Mouse (Mus musculus): ENCODE data around the gene Vdr.

Gene Vdr

DNA sequence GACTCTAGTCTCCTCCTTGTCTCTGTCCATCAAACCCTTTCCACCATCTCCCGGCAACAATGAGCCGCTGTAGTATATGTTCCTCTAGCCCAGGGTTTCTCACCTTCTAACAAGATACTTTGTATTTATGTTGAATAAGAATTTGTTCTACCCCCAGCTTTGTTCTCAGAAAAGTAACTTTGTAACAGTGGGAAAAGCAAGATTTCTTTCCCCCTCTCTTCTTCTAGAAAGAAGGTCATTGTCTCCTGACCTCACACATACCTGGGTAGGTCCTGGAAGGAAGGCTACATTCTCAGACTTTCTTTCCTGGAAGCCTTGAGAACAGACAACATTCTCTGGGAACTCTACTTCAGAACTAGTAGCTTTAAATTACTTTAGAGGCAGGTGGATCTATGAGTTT, at the start of gene Vdr:
Gene Vdr (minus strand): TSS at position 101 of the 400 bp plus-strand sequence.
- DNase-seq (ENCODE audit: low spot score): no peak

- no peak for DNase-seq (ENCODE audit: low spot score)
Observed at GRCm38 (mm10) chr15:97956416-97956815, 46.0 kb upstream of the Vdr start.

GRCm38 (mm10) chr15:97955742-97956141, 45.3 kb upstream of the Vdr start:
- DNase-seq (ENCODE audit: low spot score): no peak

- no peak for DNase-seq (ENCODE audit: low spot score)
Observed at GRCm38 (mm10) chr15:97955286-97955685, 44.9 kb upstream of the Vdr start.

DNA sequence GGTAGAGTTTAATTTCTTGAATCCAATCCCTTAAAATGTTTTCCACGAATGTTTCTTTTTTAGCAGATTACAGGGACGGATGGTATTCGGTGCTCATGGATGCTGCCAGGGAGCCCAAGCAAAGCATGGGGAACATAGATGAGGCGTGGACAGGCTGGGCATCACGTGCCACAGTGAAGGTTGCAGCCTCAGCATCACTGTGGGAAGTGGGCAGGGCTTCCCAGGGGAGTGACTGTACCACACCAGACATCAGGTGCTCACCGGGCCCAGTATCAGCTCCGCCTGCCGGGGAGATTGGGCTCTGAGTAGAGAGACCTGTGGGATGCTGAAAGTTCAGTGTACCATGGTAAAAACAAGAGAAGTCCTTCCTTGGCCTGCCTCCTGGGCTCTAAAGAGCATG, 44.2 kb upstream of the Vdr start:
- DNase-seq (ENCODE audit: low spot score): no peak

- DNase-seq (ENCODE audit: low spot score): no peak
Observed at GRCm38 (mm10) chr15:97952889-97953189, 42.4 kb upstream of the Vdr start.

GRCm38 (mm10) chr15:97952137-97952888, 41.9 kb upstream of the Vdr start:
- DNase-seq (ENCODE audit: low spot score): peak; percentile 58

- DNase-seq (ENCODE audit: low spot score): no peak
Observed at GRCm38 (mm10) chr15:97950240-97950639, 39.8 kb upstream of the Vdr start.

DNA sequence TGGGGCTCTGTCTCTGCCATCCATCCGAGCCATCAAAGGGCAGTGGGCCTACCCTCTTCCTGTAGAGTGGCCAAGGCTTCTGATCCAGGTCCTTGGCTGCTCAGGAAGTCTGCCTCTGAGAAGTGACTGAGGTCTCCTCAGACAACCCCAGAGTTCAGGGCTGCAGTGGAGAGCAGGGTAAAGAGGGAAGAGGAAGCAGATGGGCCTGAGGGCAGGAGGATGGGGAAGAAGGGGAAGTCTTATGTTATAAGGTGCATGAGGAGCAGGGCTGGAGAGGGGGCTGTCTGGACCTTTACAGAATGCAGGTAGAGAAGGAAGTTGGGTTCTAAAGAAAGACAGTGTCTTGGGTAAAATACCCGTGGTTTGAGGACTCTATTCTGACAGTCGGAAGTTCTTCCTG, 39.3 kb upstream of the Vdr start:
- DNase-seq (ENCODE audit: low spot score): no peak

- DNase-seq (ENCODE audit: low spot score): no peak
Observed at GRCm38 (mm10) chr15:97948720-97949119, 38.3 kb upstream of the Vdr start.

GRCm38 (mm10) chr15:97945656-97946315, 35.4 kb upstream of the Vdr start:
- DNase-seq (ENCODE audit: low spot score): no peak

GRCm38 (mm10) chr15:97944919-97945574, 34.6 kb upstream of the Vdr start:
- no peak for DNase-seq (ENCODE audit: low spot score)

DNA sequence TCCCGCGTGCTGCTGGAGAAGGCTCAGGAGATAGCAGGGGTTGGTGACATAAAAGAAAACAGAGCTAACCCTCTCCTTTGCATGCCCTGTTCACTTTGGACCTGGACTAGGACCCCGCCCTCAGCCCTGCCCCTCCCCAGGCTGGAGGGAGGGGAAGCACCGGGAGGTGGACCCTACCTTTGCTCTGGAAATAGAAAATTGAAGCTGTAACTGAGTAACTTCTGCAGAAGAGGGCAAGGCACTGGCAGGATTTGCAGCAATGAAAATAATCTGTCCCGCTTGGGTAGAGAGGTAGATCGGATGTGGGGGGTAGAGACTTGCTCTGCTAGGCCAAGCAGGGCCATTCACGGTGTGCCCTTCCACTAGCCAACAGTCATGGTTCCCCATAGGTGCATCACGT, 32.9 kb upstream of the Vdr start:
- DNase-seq (ENCODE audit: low spot score): no peak

DNA sequence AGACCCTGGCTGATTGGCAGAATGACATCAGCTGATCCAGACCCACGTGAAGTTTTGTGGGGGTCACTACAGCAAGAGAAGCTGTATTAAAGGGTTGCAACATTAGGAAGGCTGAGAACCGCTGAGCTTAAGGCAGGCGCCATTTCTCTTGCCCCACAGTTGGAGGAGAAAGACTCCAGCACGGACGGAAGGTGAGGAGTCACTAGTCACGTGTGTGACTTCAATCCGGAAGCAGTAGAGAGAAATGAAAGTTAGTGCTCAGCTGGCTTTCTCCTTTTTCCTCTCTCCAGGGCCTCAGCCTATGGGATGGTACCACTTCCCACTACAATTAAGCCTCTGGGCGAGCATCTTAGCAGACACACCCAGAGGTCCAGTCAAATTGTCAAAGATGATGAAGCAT, 32.1 kb upstream of the Vdr start:
- no peak for DNase-seq (ENCODE audit: low spot score)

DNA sequence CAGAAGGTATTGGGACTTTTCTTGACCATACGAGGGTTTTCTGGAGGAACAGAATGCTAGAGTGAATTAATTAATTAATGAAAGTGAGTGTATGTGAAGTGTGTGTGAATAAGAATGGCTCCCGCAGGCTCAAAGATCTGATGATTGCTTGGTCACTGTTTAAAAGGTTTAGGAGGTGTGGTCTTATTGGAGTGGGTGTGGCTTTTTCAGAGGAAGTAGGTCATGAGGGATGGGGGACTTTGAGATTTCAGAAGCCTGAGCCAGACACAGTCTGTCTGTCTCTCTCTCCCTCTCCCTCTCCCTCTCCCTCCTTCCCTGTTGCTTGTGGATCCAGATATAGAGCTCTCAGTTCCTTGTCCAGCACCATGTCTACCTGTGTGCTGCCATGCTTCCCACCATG, 30.9 kb upstream of the Vdr start:
- no peak for DNase-seq (ENCODE audit: low spot score)

- DNase-seq (ENCODE audit: low spot score): no peak
Observed at GRCm38 (mm10) chr15:97940088-97940487, 29.7 kb upstream of the Vdr start.

DNA sequence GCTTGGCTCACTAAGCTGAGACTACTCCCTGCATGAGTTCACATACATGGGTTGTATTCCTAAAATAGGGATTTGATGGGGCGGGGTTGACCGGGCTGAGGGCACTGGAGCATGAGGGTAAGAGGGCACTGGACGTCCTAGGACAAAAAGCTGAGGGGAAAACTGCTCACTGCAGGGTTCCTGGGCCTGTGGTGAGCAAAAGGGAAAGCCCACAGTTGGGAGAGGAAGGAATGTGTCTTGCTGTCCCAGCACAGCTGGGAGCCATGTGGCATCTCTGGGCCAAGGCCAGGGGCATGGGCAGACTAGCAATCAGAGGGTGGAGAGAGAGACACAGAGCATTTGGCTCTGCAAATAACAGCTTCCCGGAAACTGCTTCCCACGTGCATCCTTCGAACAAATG, 28.1 kb upstream of the Vdr start:
- DNase-seq (ENCODE audit: low spot score): no peak

DNA sequence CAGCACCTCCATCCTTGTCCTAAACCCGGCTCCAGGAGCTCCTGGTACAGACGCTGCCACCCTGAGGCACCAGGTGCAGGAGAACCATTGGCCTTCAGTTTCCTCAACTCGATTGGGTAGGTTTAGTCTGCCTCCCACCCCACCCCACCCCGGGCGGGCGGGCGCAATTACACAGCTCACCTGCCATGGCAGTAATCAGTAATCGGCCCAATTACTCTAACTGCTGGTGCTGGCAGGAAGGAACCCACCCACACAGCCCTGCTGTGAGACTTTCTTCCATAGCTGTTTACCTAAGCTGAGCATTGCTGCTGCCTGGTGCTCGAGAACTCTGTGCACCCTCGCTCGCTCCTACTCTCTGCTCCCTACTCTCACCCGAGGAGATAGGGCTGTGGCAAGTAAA, 22.0 kb upstream of the Vdr start:
- no peak for DNase-seq (ENCODE audit: low spot score)

DNA sequence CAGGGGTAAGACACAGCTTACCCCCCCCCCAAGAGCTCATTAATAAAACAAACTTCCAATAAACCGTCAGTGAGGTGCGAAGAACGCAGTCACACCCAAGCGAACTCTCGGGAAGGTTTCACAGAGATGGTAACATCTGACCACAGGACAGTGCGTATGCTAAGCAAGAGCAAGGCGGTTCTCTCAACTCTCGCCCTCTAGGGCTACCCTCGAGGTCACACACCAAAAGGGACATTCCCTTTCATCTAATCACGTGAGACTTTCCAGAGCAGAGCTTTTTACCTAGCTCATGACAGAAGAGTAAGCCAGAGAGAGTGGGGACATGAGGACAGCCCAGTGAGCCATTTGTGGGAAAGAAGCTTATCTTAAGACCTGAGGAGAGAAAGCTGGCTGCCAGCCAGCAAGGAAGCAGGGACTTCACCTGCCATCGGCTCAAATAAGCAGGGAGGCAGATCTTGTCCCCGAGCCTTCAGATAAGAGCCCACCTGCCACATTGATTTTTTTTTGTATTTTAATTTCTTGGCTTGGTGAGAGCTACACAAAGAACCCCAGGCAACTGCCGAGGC, 18.9 kb upstream of the Vdr start:
- DNase-seq (ENCODE audit: low spot score): no peak

GRCm38 (mm10) chr15:97927821-97928220, 17.4 kb upstream of the Vdr start:
- no peak for DNase-seq (ENCODE audit: low spot score)

DNA sequence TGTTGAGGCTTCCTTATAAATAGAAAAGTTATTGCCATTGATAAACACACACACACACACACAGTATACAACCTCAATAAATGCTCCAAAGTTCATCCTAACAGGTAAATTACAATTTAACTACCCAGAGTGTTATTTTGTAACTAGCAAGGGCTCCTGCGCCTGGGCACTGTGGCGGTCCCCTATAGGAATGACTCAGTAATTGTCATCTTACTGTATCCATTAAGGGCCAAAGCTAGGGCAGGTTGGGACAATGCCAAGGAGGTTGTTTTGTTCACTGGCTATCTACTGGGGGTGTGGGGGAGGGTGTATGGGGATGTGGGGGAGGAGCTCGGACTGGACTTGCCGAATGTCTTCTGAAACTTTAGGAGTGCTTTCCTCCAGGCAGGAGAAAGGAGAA, 16.6 kb upstream of the Vdr start:
- DNase-seq (ENCODE audit: low spot score): no peak

DNA sequence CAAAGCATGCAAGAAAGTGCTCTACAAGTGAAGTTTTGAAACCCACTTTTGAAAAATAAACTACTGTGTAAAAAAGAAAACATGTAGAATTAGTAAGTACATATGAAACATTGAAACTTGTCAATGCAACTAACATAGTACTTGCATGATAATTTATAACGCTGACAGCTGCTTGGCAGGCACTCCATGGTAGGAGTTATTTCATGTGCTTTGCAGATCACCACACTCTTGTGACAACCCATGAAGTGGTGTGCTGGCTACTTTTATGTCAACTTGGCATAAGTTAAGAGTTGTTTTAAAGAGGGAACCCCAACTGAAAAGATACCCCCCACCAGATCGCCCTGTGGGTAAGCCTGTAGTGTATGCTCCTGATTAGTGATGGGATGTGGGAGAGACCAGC, 12.0 kb upstream of the Vdr start:
- no peak for DNase-seq (ENCODE audit: low spot score)

DNA sequence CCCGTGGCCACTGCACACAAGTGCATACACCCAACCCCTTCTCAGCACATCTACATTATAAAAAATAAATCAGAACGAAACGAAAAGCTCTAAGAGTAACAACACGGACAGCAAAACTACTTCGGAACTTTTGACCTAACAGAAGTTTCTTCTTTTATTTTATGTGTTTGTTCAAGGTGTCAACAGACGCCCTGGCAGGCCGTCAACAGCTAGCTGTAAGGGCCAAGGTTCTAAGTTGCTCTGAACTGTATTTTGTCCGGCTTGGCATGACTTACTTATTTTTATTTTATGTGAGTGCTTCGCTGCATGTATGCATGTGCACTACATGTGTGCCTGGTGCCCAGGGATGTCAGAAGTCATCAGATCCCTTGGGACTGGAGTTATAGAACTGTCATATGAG, 11.4 kb upstream of the Vdr start:
- DNase-seq (ENCODE audit: low spot score): no peak

Data from layer of hippocampus, adult 11-12 months (tissue).